ENCODE assay signal across 17 mouse cellular contexts in the genomic region with DNA sequence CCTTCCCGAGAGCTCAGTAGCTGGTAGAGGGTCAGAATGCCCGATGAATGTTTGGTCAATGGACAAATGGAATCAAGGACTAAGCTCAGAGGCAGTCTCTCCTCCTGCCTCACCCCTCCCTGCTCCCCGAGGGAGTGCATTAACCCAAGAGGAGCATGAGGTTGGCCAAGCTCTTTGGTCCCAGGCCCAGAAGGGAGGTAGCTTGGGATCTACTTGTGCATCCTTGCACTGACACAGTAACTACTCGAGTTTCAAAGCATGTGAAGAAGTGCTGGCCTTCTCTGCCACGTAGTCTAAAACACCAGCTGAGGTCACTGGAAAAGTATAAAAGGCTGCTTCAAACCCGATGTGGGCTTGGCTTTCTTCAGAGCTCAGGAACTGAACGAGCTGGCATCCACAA. TPM values are rescaled to one million over a fixed set of nuclear protein-coding genes. Genes with fewer than 3 reads are reported as not detected.
"Had no signal": no experiment of that assay in that cellular context is flagged by ENCODE, and none has a peak within 500 bp of the region (broad histone marks: within the 10 kb centered on the region; RNA-seq: fewer than 3 reads in every experiment).

No protein-coding gene starts in this region.

- DNase-seq: liver, postnatal 0 days; lung, adult 2 months; lung, postnatal 14 days; lung, postnatal 36 days; right cerebral cortex, postnatal 14 days; spleen, adult 18-20 months; thymus, adult 18-20 months; thymus, postnatal 14 days; thymus, postnatal 36 days had no signal

- H3K4me3 ChIP-seq: lung, embryonic 15.5 days; megakaryocyte, embryonic 14.5 days; midbrain, embryonic 13.5 days; midbrain, embryonic 15.5 days; neural tube, embryonic 12.5 days had no signal

- H3K27me3 ChIP-seq: lung, embryonic 15.5 days; midbrain, embryonic 15.5 days; neural tube, embryonic 12.5 days had no signal

- H3K4me2 ChIP-seq: lung, embryonic 15.5 days; midbrain, embryonic 11.5 days; midbrain, embryonic 13.5 days; midbrain, embryonic 15.5 days; neural tube, embryonic 12.5 days had no signal

- H3K36me3 ChIP-seq: lung, embryonic 15.5 days; midbrain, embryonic 13.5 days; midbrain, embryonic 15.5 days; neural tube, embryonic 12.5 days had no signal

RNA-seq across cellular contexts. Expression of a gene that starts 10.7 kb away (rescaled TPM):
- total RNA-seq: monocyte, adult 5-6 weeks; neutrophil, adult 5-6 weeks had no signal

RNA-seq across cellular contexts. Expression of a gene that starts 34.6 kb away (rescaled TPM):
- total RNA-seq: monocyte, adult 5-6 weeks had no signal
